Mouse (Mus musculus): ENCODE measurements at regions not wholly inside any gene's neighbourhood (a gene's known extent, or its start where the extent isn't known, plus 50 kb on each side); places are given as distances from the start of the nearest gene placed in this dataset.

DNA sequence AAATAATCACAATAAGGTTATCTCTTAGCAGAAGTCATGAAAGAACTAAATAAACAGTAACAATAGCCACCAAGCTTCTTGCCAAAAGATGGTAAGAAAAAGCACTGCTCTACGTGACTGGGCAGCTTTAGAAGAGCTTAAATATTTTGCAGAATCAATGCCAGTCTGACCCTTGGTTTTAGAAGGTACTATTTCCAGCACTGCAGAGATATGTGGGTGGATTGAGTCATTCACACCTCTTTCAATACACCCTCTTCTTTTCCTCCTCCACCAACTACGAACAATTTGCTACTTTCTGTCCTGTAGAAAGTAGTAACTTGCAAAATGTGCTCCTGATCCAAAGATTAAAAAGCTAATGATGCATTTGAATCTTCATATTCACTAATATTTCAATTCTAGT, 324.9 kb upstream of the Stxbp6 start:
- no peak for TF ChIP-seq CTCF (IDR thresholded peaks at IDR 0.05; ENCODE audit: borderline replicate concordance, extremely low read depth, insufficient read depth, insufficient read length)
- no peak for TF ChIP-seq POLR2A (IDR thresholded peaks at IDR 0.05; ENCODE audit: borderline replicate concordance, extremely low read depth, insufficient read depth, insufficient read length, poor library complexity, severe bottlenecking)

Data from brain, embryonic 14.5 days (tissue).